Mouse (Mus musculus) heart, postnatal 0 days (tissue): ENCODE results near the gene Fam83c. TPM values are rescaled to one million over a fixed set of nuclear protein-coding genes. Genes with fewer than 3 reads are reported as not detected.

ENCODE experiments used
- ATAC-seq: fragments of 200-750 bp; cut with Nextera tagmentation; 2 replicates; pipeline ENCODE4 v1.8.0; 2017; ENCODE audit warnings: low read depth, moderate number of reproducible peaks, moderate library complexity; ENCODE audit not compliant: insufficient read depth
- DNase-seq: peaks from one replicate; pipeline ENCODE4 v3.0.0-alpha.2; 2016; ENCODE audit warnings: low spot score
- H3K27ac ChIP-seq: fragments of 300-500 bp; sonication (generic); 2 replicates; pipeline ENCODE4 v1.5.1; 2014; ENCODE audit warnings: low read depth, mild to moderate bottlenecking
- H3K27me3 ChIP-seq: fragments of 300-500 bp; sonication (generic); 2 replicates; pipeline ENCODE4 v1.6.1; 2014; ENCODE audit warnings: low read length, mixed read lengths; ENCODE audit not compliant: control insufficient read depth, insufficient read depth
- H3K36me3 ChIP-seq: fragments of 300-500 bp; sonication (generic); replicated peaks from 2 replicates; pipeline ENCODE4 v1.6.1; 2014; ENCODE audit warnings: low read length, mixed read lengths; ENCODE audit not compliant: control insufficient read depth, insufficient read depth
- H3K4me1 ChIP-seq: fragments of 300-500 bp; sonication (generic); 2 replicates; pipeline ENCODE4 v1.6.1; 2014; ENCODE audit warnings: antibody characterized with exemption; ENCODE audit not compliant: control insufficient read depth, insufficient read depth
- H3K4me2 ChIP-seq: fragments of 300-500 bp; sonication (generic); 2 replicates; pipeline ENCODE4 v1.6.1; 2014; ENCODE audit warnings: low read depth, mild to moderate bottlenecking, low read length, moderate library complexity
- H3K4me3 ChIP-seq: fragments of 300-500 bp; sonication (generic); 2 replicates; pipeline ENCODE4 v1.5.1; 2014; ENCODE audit warnings: low read depth, low read length
- H3K9ac ChIP-seq: fragments of 300-500 bp; sonication (generic); replicated peaks from 2 replicates; pipeline ENCODE4 v1.6.1; 2014; ENCODE audit warnings: low read depth, low read length, mixed read lengths
- H3K9me3 ChIP-seq: fragments of 300-500 bp; sonication (generic); replicated peaks from 2 replicates; pipeline ENCODE4 v1.6.1; 2016; ENCODE audit warnings: low read length; ENCODE audit not compliant: control insufficient read depth
- CTCF ChIP-seq: IDR thresholded peaks from 2 replicates; pipeline ENCODE4 v1.5.1; 2016; ENCODE audit warnings: antibody characterized with exemption, control low read depth, low read depth
- EP300 ChIP-seq: IDR thresholded peaks from 2 replicates; pipeline ENCODE4 v1.6.1; 2016; ENCODE audit warnings: antibody characterized with exemption, low read depth
- WGBS: fragments of 180-500 bp; shearing (Covaris S2); extraction: QIAGEN DNeasy Blood & Tissue Kit; methylation state at CpG from one replicate; pipeline ENCODE4 v1.1.7; 2014; 5-methylcytosine and 5-hydroxymethylcytosine counted together
- polyA plus RNA-seq: library from polyadenylated mRNA; unstranded; fragments of >200 nt; fragmentation: Nextera tagmentation; extraction: Ambion mirVana; gene quantifications from 2 replicates; pipeline ENCODE4 v1.2.1, GENCODE M21; 2015
- total RNA-seq: library from RNA; depleted of rRNA; stranded (reverse); fragments of >200 nt; gene quantifications from 2 replicates; pipeline ENCODE4 v1.2.3, GENCODE M21; 2014; ENCODE audit warnings: low replicate concordance

The Fam83c gene
- total and polyA plus RNA-seq, 2 experiments from 2014 or later: 0.04 TPM; not detected in 1

GRCm38 (mm10) chr2:155818596-155819391 lies 15.9 kb downstream of the Fam83c start:
- peak overlapping the region; percentile 88 for H3K4me3 ChIP-seq
- TF ChIP-seq CTCF (no peak), EP300 (no peak)
- H3K4me2 ChIP-seq: peak overlapping the region; percentile 72
- DNase-seq (peak; percentile 95), ATAC-seq (peak; percentile 98)
- peaks cover 8% of the 10 kb centered on the region; the same call in 1 of the 2 replicates for H3K4me1 ChIP-seq
- no peaks in the 10 kb centered on the region for H3K9me3 ChIP-seq
- under 1% methylated on average over 37 of the region's 37 CpGs for WGBS
- peaks cover 38% of the 10 kb centered on the region for H3K36me3 ChIP-seq
- H3K27me3 ChIP-seq: no peaks in the 10 kb centered on the region
- peak overlapping the region; percentile 81 for H3K27ac ChIP-seq
- peak overlapping the region; percentile 85 for H3K9ac ChIP-seq

- DNase-seq (no peak), ATAC-seq (no peak)
- Histone ChIP-seq H3K4me1 (peaks cover 8% of the 10 kb centered on the region; the same call in 1 of the 2 replicates), H3K4me3 (no peak overlapping the region), H3K27ac (no peak overlapping the region), H3K9ac (no peak overlapping the region), H3K27me3 (no peaks in the 10 kb centered on the region), H3K9me3 (no peaks in the 10 kb centered on the region), H3K36me3 (peaks cover 25% of the 10 kb centered on the region), H3K4me2 (peak overlapping the region; percentile 72; the same call in 1 of the 2 replicates)
- WGBS: 77% methylated on average over 10 of the region's 10 CpGs
- TF ChIP-seq CTCF (no peak), EP300 (no peak)
These were observed 17.1 kb downstream of the Fam83c start for GRCm38 (mm10) chr2:155817301-155818245.

- peaks cover 8% of the 10 kb centered on the region; the same call in 1 of the 2 replicates for H3K4me1 ChIP-seq
- no peak overlapping the region for H3K9ac ChIP-seq
- H3K27me3 ChIP-seq: no peaks in the 10 kb centered on the region
- H3K9me3 ChIP-seq: no peaks in the 10 kb centered on the region
- TF ChIP-seq EP300 (no peak), CTCF (no peak)
- H3K27ac ChIP-seq: no peak overlapping the region
- ATAC-seq (no peak), DNase-seq (no peak)
- H3K4me2 ChIP-seq: no peak overlapping the region
- H3K4me3 ChIP-seq: no peak overlapping the region
- 100% methylated on average over 1 of the region's 1 CpGs for whole genome bisulfite sequencing
- H3K36me3 ChIP-seq: peaks cover 14% of the 10 kb centered on the region
These were observed 18.5 kb downstream of the Fam83c start for GRCm38 (mm10) chr2:155816179-155816578.

GRCm38 (mm10) chr2:155814829-155815228 lies 19.8 kb downstream of the Fam83c start:
- no peaks in the 10 kb centered on the region for H3K9me3 ChIP-seq
- H3K27ac ChIP-seq: no peak overlapping the region
- H3K4me2 ChIP-seq: no peak overlapping the region
- H3K36me3 ChIP-seq: 0 out of 2 replicates have a peak, but pooled peaks cover under 1% of the 10 kb centered on the region
- H3K9ac ChIP-seq: no peak overlapping the region
- no peak overlapping the region for H3K4me3 ChIP-seq
- TF ChIP-seq CTCF (no peak), EP300 (no peak)
- peaks cover 8% of the 10 kb centered on the region; the same call in 1 of the 2 replicates for H3K4me1 ChIP-seq
- DNase-seq (no peak), ATAC-seq (no peak)
- H3K27me3 ChIP-seq: 0 out of 2 replicates have a peak, but pooled peaks cover 4% of the 10 kb centered on the region
- WGBS: 20% methylated on average over 5 of the region's 5 CpGs

GRCm38 (mm10) chr2:155812637-155813036 lies 22.0 kb downstream of the Fam83c start:
- Histone ChIP-seq H3K4me1 (no peaks in the 10 kb centered on the region), H3K4me3 (no peak overlapping the region), H3K27me3 (0 out of 2 replicates have a peak, but pooled peaks cover 4% of the 10 kb centered on the region), H3K9me3 (no peaks in the 10 kb centered on the region), H3K4me2 (no peak overlapping the region), H3K9ac (no peak overlapping the region), H3K36me3 (no peaks in the 10 kb centered on the region), H3K27ac (no peak overlapping the region)
- TF ChIP-seq CTCF: no peak
- TF ChIP-seq EP300: no peak
- ATAC-seq (no peak), DNase-seq (no peak)
- WGBS: 63% methylated on average over 4 of the region's 4 CpGs
